Mouse (Mus musculus): ENCODE measurements around the gene Apobec3.

- TF ChIP-seq CTCF (IDR thresholded peaks at IDR 0.05; ENCODE audit: low read depth, low read length) (no peak), POLR2A (IDR thresholded peaks at IDR 0.05; ENCODE audit: borderline replicate concordance, low read depth, low read length) (no peak)
These were observed 25.8 kb downstream of the Apobec3 start for GRCm38 (mm10) chr15:79917111-79917720.

Data from bone marrow macrophage, adult 2 months (primary cell).